Mouse (Mus musculus) skeletal muscle tissue, adult 2 months (tissue): Measurements from ENCODE around the gene Bloc1s1.

Experiments
- DNase-seq: peaks from one replicate; pipeline ENCODE4 v3.0.0-alpha.2; 2012; ENCODE audit warnings: low read depth, low spot score

Gene Bloc1s1

DNA sequence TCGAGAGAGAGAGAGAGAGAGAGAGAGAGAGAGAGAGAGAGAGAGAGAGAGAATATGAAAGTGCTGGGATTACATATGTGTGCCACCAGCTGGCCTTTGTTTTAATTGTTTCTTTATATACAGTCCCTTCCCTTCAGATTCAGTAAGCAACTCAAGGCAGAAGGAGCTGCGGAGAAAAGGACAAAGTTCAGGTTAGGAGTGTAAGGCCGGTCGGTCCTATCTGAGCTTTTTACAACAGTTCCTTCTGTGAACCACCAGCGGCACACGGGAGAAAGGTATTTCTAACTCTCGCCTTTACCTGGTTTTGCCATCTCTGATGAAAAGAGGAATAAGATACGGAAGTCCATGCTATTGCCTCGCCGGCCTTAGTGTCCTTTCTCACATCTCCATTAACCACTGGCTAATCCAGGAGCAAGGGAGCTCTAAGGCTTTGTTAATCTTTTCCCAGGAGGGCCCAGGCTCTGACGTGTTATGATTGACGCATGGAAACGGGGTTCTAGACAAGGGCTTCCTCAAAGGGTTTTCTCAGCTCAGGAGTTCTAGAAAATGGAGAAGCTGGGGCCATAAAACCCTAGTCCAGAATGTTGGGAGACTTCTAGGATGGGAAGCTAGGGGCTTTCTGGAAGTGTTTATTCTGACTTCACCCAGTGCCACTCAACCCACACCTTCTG lies 14.9 kb downstream of the Bloc1s1 start:
- DNase-seq, result no peak

- DNase-seq, result no peak
These were observed 19.0 kb downstream of the Bloc1s1 start for GRCm38 (mm10) chr10:128904812-128905211.

- DNase-seq, result no peak
These were observed 21.3 kb downstream of the Bloc1s1 start for GRCm38 (mm10) chr10:128902409-128902988.

- no peak for DNase-seq
These were observed 22.4 kb downstream of the Bloc1s1 start for GRCm38 (mm10) chr10:128901409-128901808.

DNA sequence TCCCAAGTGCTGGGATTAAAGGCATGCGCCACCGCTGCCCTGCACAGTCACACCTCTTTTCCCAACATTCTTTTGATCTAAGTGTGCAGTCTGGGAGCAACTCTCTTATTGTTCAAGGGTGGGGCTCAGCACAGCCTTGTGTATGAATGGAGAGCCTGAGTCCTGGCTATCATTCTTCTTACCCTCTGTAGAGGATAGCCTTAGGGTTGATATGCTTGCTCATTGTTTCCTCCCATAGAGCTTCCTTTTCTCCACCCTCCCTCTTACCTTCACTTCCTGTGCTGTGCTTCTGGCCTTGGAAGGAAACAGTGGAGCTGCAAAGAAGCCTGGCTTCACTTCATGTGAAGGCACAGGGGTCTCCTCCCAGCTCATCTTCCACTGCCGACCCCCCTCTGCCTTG lies 23.1 kb downstream of the Bloc1s1 start, which contains the start of gene Cd63:
Gene Cd63 (plus strand): TSS at position 292 of the 400 bp plus-strand sequence.
- DNase-seq, result no peak

GRCm38 (mm10) chr10:128899759-128900490 lies 23.9 kb downstream of the Bloc1s1 start:
- DNase-seq, result no peak

GRCm38 (mm10) chr10:128897501-128897900 lies 26.3 kb downstream of the Bloc1s1 start:
- DNase-seq, result no peak

GRCm38 (mm10) chr10:128896807-128897206 lies 27.0 kb downstream of the Bloc1s1 start:
- DNase-seq, result no peak

- DNase-seq, result no peak
These were observed 27.7 kb downstream of the Bloc1s1 start for GRCm38 (mm10) chr10:128895952-128896693.

- peak; percentile 77 for DNase-seq
These were observed 28.4 kb downstream of the Bloc1s1 start for GRCm38 (mm10) chr10:128895437-128895836.

- no peak for DNase-seq
These were observed 31.6 kb downstream of the Bloc1s1 start for GRCm38 (mm10) chr10:128892246-128892645.

- no peak for DNase-seq
These were observed 32.3 kb downstream of the Bloc1s1 start, which contains the start of gene Gdf11 for GRCm38 (mm10) chr10:128891296-128892094. Gene Gdf11, minus strand, starts transcription at chr10:128891718.

- no peak for DNase-seq
These were observed 33.2 kb downstream of the Bloc1s1 start for GRCm38 (mm10) chr10:128890383-128891295.

- DNase-seq, result no peak
These were observed 34.0 kb downstream of the Bloc1s1 start for GRCm38 (mm10) chr10:128889846-128890245.

- DNase-seq, result no peak
These were observed 34.7 kb downstream of the Bloc1s1 start for GRCm38 (mm10) chr10:128888941-128889827.

DNA sequence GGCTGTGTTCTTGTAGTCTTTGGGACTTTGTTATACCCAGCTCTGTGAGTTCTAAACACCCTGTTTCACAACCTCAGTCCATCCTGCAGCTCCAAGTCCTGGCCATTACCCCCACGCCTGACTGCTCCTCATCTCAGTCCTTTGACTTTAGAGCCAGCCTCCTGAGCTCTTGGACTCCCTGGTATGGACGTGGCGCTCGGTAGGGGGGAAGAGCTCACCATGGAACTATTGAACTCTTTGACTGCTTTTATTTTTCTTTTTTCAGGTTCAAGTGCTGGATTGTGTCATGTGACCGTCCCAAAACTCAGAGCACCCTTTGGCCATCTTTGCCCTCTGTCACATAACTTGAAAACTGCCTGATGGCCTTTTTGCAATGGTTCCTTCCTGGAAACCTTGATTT lies 41.8 kb downstream of the Bloc1s1 start:
- DNase-seq, result no peak

DNA sequence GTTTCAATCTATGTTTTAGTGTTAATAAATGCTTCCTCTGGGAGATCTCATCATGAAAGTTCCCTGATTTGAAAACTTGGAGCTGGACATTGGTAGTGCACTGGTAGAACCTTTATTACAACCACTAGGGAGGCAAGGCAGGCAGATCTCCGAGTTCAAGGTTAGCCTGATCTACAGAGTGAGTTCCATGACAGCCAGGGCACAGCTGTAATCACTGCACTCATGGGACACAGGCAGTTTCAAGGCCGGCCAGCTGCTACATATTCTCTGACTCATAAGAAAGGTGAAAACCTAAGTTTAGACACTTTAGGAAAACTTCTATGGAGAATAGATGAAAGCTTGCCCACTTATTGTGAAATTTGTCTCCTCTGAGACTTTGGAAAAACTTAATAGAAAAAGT lies 45.0 kb downstream of the Bloc1s1 start:
- DNase-seq, result no peak

GRCm38 (mm10) chr10:128878291-128878690 lies 45.5 kb downstream of the Bloc1s1 start:
- DNase-seq, result no peak

DNA sequence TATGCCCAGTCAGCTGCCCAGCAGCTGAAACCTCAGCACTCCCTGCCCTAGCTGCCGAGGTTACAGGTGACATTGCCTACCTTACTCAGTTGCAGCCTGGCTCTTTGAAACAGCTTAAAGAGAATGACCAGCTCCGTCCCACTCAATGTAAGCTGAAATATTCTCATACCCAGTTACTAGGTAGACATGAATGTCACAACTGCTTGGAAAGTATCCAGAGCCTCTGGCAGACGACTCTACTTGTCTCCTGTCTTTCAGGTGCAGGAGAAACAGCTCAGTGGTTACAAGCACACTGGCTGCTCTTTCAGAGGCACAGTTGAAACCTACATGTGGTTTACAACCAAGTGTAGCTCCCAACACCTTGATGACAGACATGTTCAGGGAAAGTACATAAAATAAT lies 53.5 kb downstream of the Bloc1s1 start:
- no peak for DNase-seq
